Mouse (Mus musculus): ENCODE results near the gene Fam187b. TPM values are rescaled to one million over a fixed set of nuclear protein-coding genes. Genes with fewer than 3 reads are reported as not detected.
A peak's percentile ranks its signal among the peaks of the same experiment; 100 is the strongest.

Fam187b gene
- polyA plus RNA-seq, 1 experiment = not detected

DNA sequence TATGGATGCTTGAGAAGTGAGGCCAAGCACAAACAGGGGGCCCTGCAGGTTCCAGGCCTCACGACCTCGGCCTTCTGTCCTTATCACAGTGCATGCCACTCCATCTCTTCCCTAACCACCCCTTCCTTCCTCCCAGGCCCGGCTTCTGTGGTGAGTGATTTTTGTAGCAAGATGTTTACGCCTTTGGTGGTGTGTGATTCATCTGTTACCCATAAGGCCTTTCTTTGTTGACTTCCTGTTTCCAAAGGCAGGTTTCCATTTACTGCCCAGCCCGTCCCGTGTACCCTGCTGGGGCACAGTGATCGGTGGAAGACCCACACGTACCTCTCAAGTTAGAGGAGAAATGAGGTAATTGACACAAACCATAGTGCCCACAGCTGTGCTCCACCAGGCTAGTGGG, 29.1 kb downstream of the Fam187b start:
- Histone ChIP-seq H3K4me2 (ENCODE audit: low read depth) (peak overlapping the region; percentile 34), H3K27me3 (ENCODE audit: control insufficient read depth, insufficient read depth, insufficient read length) (no peaks in the 10 kb centered on the region), H3K4me3 (no peak overlapping the region), H3K79me2 (ENCODE audit: control insufficient read depth, insufficient read depth) (no peaks in the 10 kb centered on the region), H3ac (ENCODE audit: control insufficient read depth, insufficient read length) (no peak overlapping the region), H3K36me3 (ENCODE audit: control insufficient read depth, insufficient read depth) (no peaks in the 10 kb centered on the region)
- no peak for TF ChIP-seq USF1 (IDR thresholded peaks at IDR 0.05; ENCODE audit: low read depth)
- no peak for TF ChIP-seq E2F4 (IDR thresholded peaks at IDR 0.05; ENCODE audit: insufficient read depth)
- TF ChIP-seq MAX (IDR thresholded peaks at IDR 0.05; ENCODE audit: low read depth) = no peak
- no peak for TF ChIP-seq CEBPB (IDR thresholded peaks at IDR 0.05; ENCODE audit: insufficient read depth, poor library complexity, severe bottlenecking)
- no peak for TF ChIP-seq TCF12 (IDR thresholded peaks at IDR 0.05; ENCODE audit: insufficient read depth, poor library complexity, severe bottlenecking)
- no peak for TF ChIP-seq POLR2AphosphoS2 (IDR thresholded peaks at IDR 0.05; ENCODE audit: insufficient read length, low read depth)
- no peak for TF ChIP-seq MYOG (IDR thresholded peaks at IDR 0.05; ENCODE audit: control insufficient read depth in 1 of 3, insufficient read depth in 1 of 3, insufficient read length in 2 of 3, low read depth in 2 of 3)
- TF ChIP-seq REST (IDR thresholded peaks at IDR 0.05; ENCODE audit: insufficient read depth, insufficient read length) = no peak
- no peak for TF ChIP-seq POLR2A (IDR thresholded peaks at IDR 0.05; ENCODE audit: insufficient read length, low read depth)

GRCm38 (mm10) chr7:31007775-31008174, 34.2 kb downstream of the Fam187b start:
- H3K4me3 ChIP-seq = no peak overlapping the region
- TF ChIP-seq MYOG (IDR thresholded peaks at IDR 0.05; ENCODE audit: control insufficient read depth in 1 of 3, insufficient read depth in 1 of 3, insufficient read length in 2 of 3, low read depth in 2 of 3) = no peak
- no peak for TF ChIP-seq SRF (IDR thresholded peaks at IDR 0.05; ENCODE audit: control insufficient read depth, insufficient read length, low read depth)
- no peak for TF ChIP-seq POLR2AphosphoS2 (IDR thresholded peaks at IDR 0.05; ENCODE audit: insufficient read length, low read depth)
- no peak for TF ChIP-seq CEBPB (IDR thresholded peaks at IDR 0.05; ENCODE audit: insufficient read depth, poor library complexity, severe bottlenecking)
- no peak for TF ChIP-seq MAX (IDR thresholded peaks at IDR 0.05; ENCODE audit: low read depth)
- TF ChIP-seq POLR2A (IDR thresholded peaks at IDR 0.05; ENCODE audit: insufficient read length, low read depth) = no peak
- no peak for TF ChIP-seq REST (IDR thresholded peaks at IDR 0.05; ENCODE audit: insufficient read depth, insufficient read length)
- no peak for TF ChIP-seq USF1 (IDR thresholded peaks at IDR 0.05; ENCODE audit: low read depth)
- TF ChIP-seq TCF12 (IDR thresholded peaks at IDR 0.05; ENCODE audit: insufficient read depth, poor library complexity, severe bottlenecking) = no peak
- TF ChIP-seq MYOD1 (IDR thresholded peaks at IDR 0.05; ENCODE audit: control insufficient read depth in 1 of 3, insufficient read length in 2 of 3, low read depth in 2 of 3) = no peak
- no peak for TF ChIP-seq TCF3 (IDR thresholded peaks at IDR 0.05; ENCODE audit: insufficient read length, low read depth)
- no peak for TF ChIP-seq E2F4 (IDR thresholded peaks at IDR 0.05; ENCODE audit: insufficient read depth)
- no peaks in the 10 kb centered on the region for H3K79me2 ChIP-seq (ENCODE audit: control insufficient read depth, insufficient read depth)
- no peak overlapping the region for H3ac ChIP-seq (ENCODE audit: control insufficient read depth, insufficient read length)
- no peak overlapping the region for H3K4me2 ChIP-seq (ENCODE audit: low read depth)
- no peaks in the 10 kb centered on the region for H3K36me3 ChIP-seq (ENCODE audit: control insufficient read depth, insufficient read depth)
- H3K27me3 ChIP-seq (ENCODE audit: control insufficient read depth, insufficient read depth, insufficient read length) = no peaks in the 10 kb centered on the region

- Histone ChIP-seq H3K4me2 (ENCODE audit: low read depth) (no peak overlapping the region), H3K27me3 (ENCODE audit: control insufficient read depth, insufficient read depth, insufficient read length) (no peaks in the 10 kb centered on the region), H3K4me3 (no peak overlapping the region), H3ac (ENCODE audit: control insufficient read depth, insufficient read length) (no peak overlapping the region), H3K36me3 (ENCODE audit: control insufficient read depth, insufficient read depth) (no peaks in the 10 kb centered on the region), H3K79me2 (ENCODE audit: control insufficient read depth, insufficient read depth) (no peaks in the 10 kb centered on the region)
- no peak for TF ChIP-seq MYOD1 (IDR thresholded peaks at IDR 0.05; ENCODE audit: control insufficient read depth in 1 of 3, insufficient read length in 2 of 3, low read depth in 2 of 3)
- TF ChIP-seq MYOG (IDR thresholded peaks at IDR 0.05; ENCODE audit: control insufficient read depth in 1 of 3, insufficient read depth in 1 of 3, insufficient read length in 2 of 3, low read depth in 2 of 3) = no peak
- no peak for TF ChIP-seq MAX (IDR thresholded peaks at IDR 0.05; ENCODE audit: low read depth)
- TF ChIP-seq USF1 (IDR thresholded peaks at IDR 0.05; ENCODE audit: low read depth) = no peak
- TF ChIP-seq REST (IDR thresholded peaks at IDR 0.05; ENCODE audit: insufficient read depth, insufficient read length) = no peak
- TF ChIP-seq POLR2A (IDR thresholded peaks at IDR 0.05; ENCODE audit: insufficient read length, low read depth) = no peak
- no peak for TF ChIP-seq POLR2AphosphoS2 (IDR thresholded peaks at IDR 0.05; ENCODE audit: insufficient read length, low read depth)
- no peak for TF ChIP-seq TCF3 (IDR thresholded peaks at IDR 0.05; ENCODE audit: insufficient read length, low read depth)
- no peak for TF ChIP-seq E2F4 (IDR thresholded peaks at IDR 0.05; ENCODE audit: insufficient read depth)
- no peak for TF ChIP-seq SRF (IDR thresholded peaks at IDR 0.05; ENCODE audit: control insufficient read depth, insufficient read length, low read depth)
- no peak for TF ChIP-seq TCF12 (IDR thresholded peaks at IDR 0.05; ENCODE audit: insufficient read depth, poor library complexity, severe bottlenecking)
- TF ChIP-seq CEBPB (IDR thresholded peaks at IDR 0.05; ENCODE audit: insufficient read depth, poor library complexity, severe bottlenecking) = no peak
Observed at GRCm38 (mm10) chr7:31008175-31008574, 34.6 kb downstream of the Fam187b start.

GRCm38 (mm10) chr7:31008889-31009288, 35.3 kb downstream of the Fam187b start:
- Histone ChIP-seq H3ac (ENCODE audit: control insufficient read depth, insufficient read length) (no peak overlapping the region), H3K4me2 (ENCODE audit: low read depth) (no peak overlapping the region), H3K79me2 (ENCODE audit: control insufficient read depth, insufficient read depth) (no peaks in the 10 kb centered on the region), H3K4me3 (no peak overlapping the region), H3K36me3 (ENCODE audit: control insufficient read depth, insufficient read depth) (no peaks in the 10 kb centered on the region), H3K27me3 (ENCODE audit: control insufficient read depth, insufficient read depth, insufficient read length) (no peaks in the 10 kb centered on the region)
- TF ChIP-seq POLR2AphosphoS2 (IDR thresholded peaks at IDR 0.05; ENCODE audit: insufficient read length, low read depth) (no peak), E2F4 (IDR thresholded peaks at IDR 0.05; ENCODE audit: insufficient read depth) (no peak), CEBPB (IDR thresholded peaks at IDR 0.05; ENCODE audit: insufficient read depth, poor library complexity, severe bottlenecking) (no peak), REST (IDR thresholded peaks at IDR 0.05; ENCODE audit: insufficient read depth, insufficient read length) (no peak), MAX (IDR thresholded peaks at IDR 0.05; ENCODE audit: low read depth) (no peak)

DNA sequence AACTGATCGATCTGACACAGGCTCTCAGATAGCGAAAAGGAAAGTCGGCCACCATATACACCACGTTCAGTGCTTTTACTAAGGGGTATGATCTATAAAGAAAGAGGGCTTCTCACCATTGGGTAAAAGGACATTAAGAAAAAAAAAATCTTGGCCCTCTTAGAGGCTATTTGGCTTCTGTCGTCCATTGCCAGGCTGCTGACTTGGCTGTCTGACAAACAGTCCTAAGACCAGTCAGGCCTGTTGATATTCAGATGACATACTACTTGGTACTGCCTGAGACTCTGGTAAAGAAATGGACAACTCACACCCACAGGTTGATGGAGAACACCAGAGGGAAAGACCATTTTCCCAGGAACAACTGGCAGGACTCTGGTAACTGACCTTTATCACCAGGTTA, 39.4 kb downstream of the Fam187b start:
- no peak overlapping the region for H3K4me3 ChIP-seq
- no peaks in the 10 kb centered on the region for H3K79me2 ChIP-seq (ENCODE audit: control insufficient read depth, insufficient read depth)
- H3K4me2 ChIP-seq (ENCODE audit: low read depth) = no peak overlapping the region
- TF ChIP-seq REST (IDR thresholded peaks at IDR 0.05; ENCODE audit: insufficient read depth, insufficient read length) (no peak), POLR2AphosphoS2 (IDR thresholded peaks at IDR 0.05; ENCODE audit: insufficient read length, low read depth) (no peak), MAX (IDR thresholded peaks at IDR 0.05; ENCODE audit: low read depth) (no peak), E2F4 (IDR thresholded peaks at IDR 0.05; ENCODE audit: insufficient read depth) (no peak), TCF3 (IDR thresholded peaks at IDR 0.05; ENCODE audit: insufficient read length, low read depth) (no peak), USF1 (IDR thresholded peaks at IDR 0.05; ENCODE audit: low read depth) (no peak), TCF12 (IDR thresholded peaks at IDR 0.05; ENCODE audit: insufficient read depth, poor library complexity, severe bottlenecking) (no peak)
- no peaks in the 10 kb centered on the region for H3K27me3 ChIP-seq (ENCODE audit: control insufficient read depth, insufficient read depth, insufficient read length)
- no peaks in the 10 kb centered on the region for H3K36me3 ChIP-seq (ENCODE audit: control insufficient read depth, insufficient read depth)
- H3ac ChIP-seq (ENCODE audit: control insufficient read depth, insufficient read length) = no peak overlapping the region
